In the genomic region with DNA sequence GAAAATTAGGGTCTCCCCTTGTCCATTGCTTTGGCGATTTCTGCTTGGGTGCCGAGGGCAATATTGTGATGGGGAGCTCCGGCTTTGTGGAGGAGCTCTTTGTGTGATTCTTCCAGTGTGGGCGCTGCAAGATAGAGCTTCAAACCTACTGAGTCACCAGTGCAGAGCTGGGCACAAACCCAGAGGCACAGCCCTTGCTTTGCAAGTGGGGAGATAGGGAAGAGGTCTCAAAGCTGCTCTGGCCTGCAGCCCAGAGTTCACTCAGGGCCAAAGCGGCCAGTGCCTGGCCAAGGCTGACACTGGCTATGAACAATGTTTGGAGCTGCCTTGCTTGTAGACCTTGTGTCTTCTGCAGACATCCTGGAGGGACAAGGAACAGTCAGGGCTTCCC, we compare ENCODE assay signal across 10 mouse cellular contexts. TPM values are rescaled to one million over a fixed set of nuclear protein-coding genes. Genes with fewer than 3 reads are reported as not detected.
DNase-seq lines count a peak whose midpoint lies in the region; ATAC-seq and TF ChIP-seq lines count a peak whose summit lies in the region.
"Had no signal": no experiment of that assay in that cellular context is flagged by ENCODE, and none has a peak within 500 bp of the region (broad histone marks: within the 10 kb centered on the region; RNA-seq: fewer than 3 reads in every experiment).

No protein-coding gene starts in this region.

- no peak for TF ChIP-seq EP300 in stomach, postnatal 0 days (optimal IDR thresholded peaks at IDR 0.05)

- no peaks in the 10 kb centered on the region for H3K36me3 ChIP-seq in heart, embryonic 15.5 days
- no peaks in the 10 kb centered on the region for H3K36me3 ChIP-seq in stomach, postnatal 0 days (ENCODE audit: control insufficient read depth, insufficient read depth, low read length)
- H3K36me3 ChIP-seq in thymus, adult 2 months (ENCODE audit: control insufficient read depth, insufficient read depth, low read length), result no peaks in the 10 kb centered on the region
- H3K36me3 ChIP-seq: embryonic facial prominence, embryonic 12.5 days; liver, embryonic 13.5 days had no signal

- no peak for TF ChIP-seq POLR2A in lung, adult 2 months (IDR thresholded peaks at IDR 0.05; ENCODE audit: borderline replicate concordance, extremely low read depth, low read depth, low read length)
- no peak for TF ChIP-seq POLR2A in thymus, adult 2 months (IDR thresholded peaks at IDR 0.05; ENCODE audit: control insufficient read depth, extremely low read depth, insufficient read depth, low read length, poor library complexity)

- peak; percentile 6 for DNase-seq in kidney, postnatal 14 days
- no peak for DNase-seq in kidney, adult 11 months
- DNase-seq in lung, adult 2 months, result peak; percentile 17
- peak; percentile 38 for DNase-seq in stomach, postnatal 0 days (ENCODE audit: low spot score)
- no peak for DNase-seq in thymus, adult 2 months
- DNase-seq in thymus, postnatal 10 days (ENCODE audit: low spot score in 2 of 2), result no peak
- DNase-seq: liver, embryonic 13.5 days had no signal

- no peaks in the 10 kb centered on the region for H3K9me3 ChIP-seq in heart, embryonic 15.5 days (replicated peaks)
- H3K9me3 ChIP-seq in stomach, postnatal 0 days (ENCODE audit: control insufficient read depth, low read length), result no peaks in the 10 kb centered on the region
- H3K9me3 ChIP-seq: embryonic facial prominence, embryonic 12.5 days; liver, embryonic 13.5 days had no signal

- ATAC-seq in common myeloid progenitor, adult 5-6 weeks (replicated peaks; ENCODE audit: low read depth, poor library complexity, severe bottlenecking), result peak; percentile 88
- ATAC-seq in heart, embryonic 15.5 days (replicated peaks; ENCODE audit: insufficient number of reproducible peaks, insufficient read depth, low FRiP score, low read depth), result peak; percentile 89
- ATAC-seq in stomach, postnatal 0 days (ENCODE audit: low FRiP score, low TSS enrichment), result peak; percentile 73

- no peak overlapping the region for H3K4me2 ChIP-seq in heart, embryonic 15.5 days
- no peak overlapping the region for H3K4me2 ChIP-seq in stomach, postnatal 0 days (replicated peaks; ENCODE audit: low read depth)
- H3K4me2 ChIP-seq: embryonic facial prominence, embryonic 12.5 days; liver, embryonic 13.5 days had no signal

- no peak overlapping the region for H3K9ac ChIP-seq in heart, embryonic 15.5 days
- H3K9ac ChIP-seq in stomach, postnatal 0 days (ENCODE audit: low read length), result no peak overlapping the region
- H3K9ac ChIP-seq: embryonic facial prominence, embryonic 12.5 days; liver, embryonic 13.5 days had no signal

- H3K4me1 ChIP-seq in heart, embryonic 15.5 days (replicated peaks), result peaks cover 10% of the 10 kb centered on the region
- peaks cover 3% of the 10 kb centered on the region for H3K4me1 ChIP-seq in lung, adult 2 months (ENCODE audit: control insufficient read depth, insufficient read depth, low read length)
- H3K4me1 ChIP-seq in stomach, postnatal 0 days (replicated peaks; ENCODE audit: control insufficient read depth, insufficient read depth), result no peaks in the 10 kb centered on the region
- no peaks in the 10 kb centered on the region for H3K4me1 ChIP-seq in thymus, adult 2 months (replicated peaks; ENCODE audit: control insufficient read depth, insufficient read depth, low read length)
- H3K4me1 ChIP-seq: embryonic facial prominence, embryonic 12.5 days; liver, embryonic 13.5 days had no signal

- WGBS in heart, embryonic 15.5 days, result 50% methylated on average over 5 of the region's 5 CpGs
- WGBS in lung, adult 2 months, result 53% methylated on average over 5 of the region's 5 CpGs
- 64% methylated on average over 5 of the region's 5 CpGs for WGBS in stomach, postnatal 0 days
- WGBS in thymus, adult 2 months, result 85% methylated on average over 5 of the region's 5 CpGs

- H3K27ac ChIP-seq in heart, embryonic 15.5 days, result peak overlapping the region; percentile 24
- H3K27ac ChIP-seq in stomach, postnatal 0 days (replicated peaks), result peak overlapping the region; percentile 49; the same call in 1 of the 2 replicates
- no peak overlapping the region for H3K27ac ChIP-seq in thymus, adult 2 months (ENCODE audit: control insufficient read depth, insufficient read depth, low read length)
- H3K27ac ChIP-seq: embryonic facial prominence, embryonic 12.5 days; liver, embryonic 13.5 days had no signal

- TF ChIP-seq CTCF in lung, adult 2 months (IDR thresholded peaks at IDR 0.05; ENCODE audit: insufficient read depth, low read length), result no peak
- TF ChIP-seq CTCF in stomach, postnatal 0 days (IDR thresholded peaks at IDR 0.05; ENCODE audit: low read depth), result no peak
- no peak for TF ChIP-seq CTCF in thymus, adult 2 months (IDR thresholded peaks at IDR 0.05; ENCODE audit: borderline replicate concordance, control insufficient read depth, extremely low read depth, insufficient read depth, low read length, poor library complexity)

- no peak overlapping the region for H3K4me3 ChIP-seq in heart, embryonic 15.5 days
- no peak overlapping the region for H3K4me3 ChIP-seq in lung, adult 2 months (replicated peaks; ENCODE audit: extremely low read depth, low read depth, low read length)
- no peak overlapping the region for H3K4me3 ChIP-seq in stomach, postnatal 0 days (ENCODE audit: low read depth, low read length)
- H3K4me3 ChIP-seq in thymus, adult 2 months (ENCODE audit: control insufficient read depth, insufficient read depth, low read length), result no peak overlapping the region
- H3K4me3 ChIP-seq: embryonic facial prominence, embryonic 12.5 days; liver, embryonic 13.5 days had no signal

- H3K27me3 ChIP-seq in heart, embryonic 15.5 days, result no peaks in the 10 kb centered on the region
- H3K27me3 ChIP-seq in stomach, postnatal 0 days (ENCODE audit: control insufficient read depth, insufficient read depth, low read length), result no peaks in the 10 kb centered on the region
- no peaks in the 10 kb centered on the region for H3K27me3 ChIP-seq in thymus, adult 2 months (ENCODE audit: control insufficient read depth, insufficient read depth, low read length)
- H3K27me3 ChIP-seq: embryonic facial prominence, embryonic 12.5 days; liver, embryonic 13.5 days had no signal

RNA-seq across cellular contexts. Expression of gene Cd34, which starts 52.9 kb away (rescaled TPM):
- 546 and 601 TPM in 2 replicates for total RNA-seq in common myeloid progenitor, adult 5-6 weeks (2017)
- 111 and 116 TPM in 2 replicates for polyA plus RNA-seq in heart, embryonic 15.5 days (2015; fragmentation: Nextera tagmentation; extraction: Ambion mirVana)
- polyA plus RNA-seq in lung, adult 2 months (2012; rRNA removed), result 79.8 and 101 TPM in 2 replicates
- 49.9 and 54.8 TPM in 2 replicates for polyA plus RNA-seq in stomach, postnatal 0 days (2015; fragmentation: Nextera tagmentation; extraction: Ambion mirVana)
- 14.2 and 20.1 TPM in 2 replicates for polyA plus RNA-seq in thymus, adult 2 months (2012; rRNA removed)

Comparison
In these comparisons a context has a peak if more than half of its experiments do, and no peak if none do; other contexts are left out.
1. DNase-seq: peak in kidney, postnatal 14 days (single experiment), lung, adult 2 months (single experiment) and stomach, postnatal 0 days (single experiment); none in kidney, adult 11 months (single experiment), thymus, adult 2 months (single experiment) and thymus, postnatal 10 days (0 of 2).
2. Peak in every context shown above with its lines, with median percentiles within 50 percentile points of each other: ATAC-seq.